Mouse (Mus musculus) central nervous system, embryonic 14 days (tissue): ENCODE results near the gene Vdac2. TPM values are rescaled to one million over a fixed set of nuclear protein-coding genes. Genes with fewer than 3 reads are reported as not detected.

Source experiments
- polyA plus RNA-seq: library from polyadenylated mRNA; depleted of rRNA; stranded (reverse); fragments of >200 nt; gene quantifications from 2 replicates; pipeline ENCODE4 v1.2.3, GENCODE M21; 2012; rRNA removed

The Vdac2 gene
- polyA plus RNA-seq, result 152 TPM in 2 replicates

GRCm38 (mm10) chr14:21824938-21825337 lies at the start of gene Vdac2:
Gene Vdac2 (plus strand): TSS chr14:21825238.

GRCm38 (mm10) chr14:21848166-21849154 lies 23.4 kb downstream of the Vdac2 start, which contains the start of gene Comtd1:
Gene Comtd1 (minus strand): TSS chr14:21848977.

Other genes with a start within 250 kb of the Vdac2 start
- gene Dupd1, start 110.7 kb upstream of the Vdac2 start, polyA plus RNA-seq, result 0.13 TPM in 1 of 2 replicates, not detected in the other
- 19.2 and 20.0 TPM in 2 replicates for gene Samd8, start 74.7 kb upstream of the Vdac2 start, polyA plus RNA-seq
- 0.21 and 0.35 TPM in 2 replicates for gene Dusp13, start 74.1 kb upstream of the Vdac2 start, polyA plus RNA-seq
- 22.9 and 23.3 TPM in 2 replicates for gene Comtd1, start 23.7 kb downstream of the Vdac2 start, polyA plus RNA-seq
- 17.0 and 22.3 TPM in 2 replicates for gene Zfp503, start 164.4 kb downstream of the Vdac2 start, polyA plus RNA-seq
- 0.08 and 0.12 TPM in 2 replicates for gene Lrmda, start 194.5 kb downstream of the Vdac2 start, polyA plus RNA-seq